Mouse (Mus musculus) hindbrain, postnatal 0 days (tissue): ENCODE measurements around the gene Pard3. TPM values are rescaled to one million over a fixed set of nuclear protein-coding genes. Genes with fewer than 3 reads are reported as not detected.

Source experiments
- ATAC-seq: fragments of 200-750 bp; cut with Nextera tagmentation; 2 replicates; pipeline ENCODE4 v1.8.0; 2017; ENCODE audit warnings: mild to moderate bottlenecking, moderate TSS enrichment, moderate library complexity
- DNase-seq: peaks from one replicate; pipeline ENCODE4 v3.0.0-alpha.2; 2015; ENCODE audit warnings: low spot score
- H3K27ac ChIP-seq: fragments of 300-500 bp; sonication (generic); 2 replicates; pipeline ENCODE4 v1.5.1; 2014; ENCODE audit warnings: mild to moderate bottlenecking
- H3K27me3 ChIP-seq: fragments of 300-500 bp; sonication (generic); 2 replicates; pipeline ENCODE4 v1.6.1; 2014; ENCODE audit warnings: low read length, mixed read lengths; ENCODE audit not compliant: insufficient read depth
- H3K36me3 ChIP-seq: fragments of 300-500 bp; sonication (generic); 2 replicates; pipeline ENCODE4 v1.6.1; 2014; ENCODE audit warnings: low read length, mixed read lengths; ENCODE audit not compliant: insufficient read depth
- H3K4me1 ChIP-seq: fragments of 300-500 bp; sonication (generic); 2 replicates; pipeline ENCODE4 v1.6.1; 2014; ENCODE audit warnings: antibody characterized with exemption, low read length, mixed read lengths; ENCODE audit not compliant: insufficient read depth
- H3K4me2 ChIP-seq: fragments of 300-500 bp; sonication (generic); 2 replicates; pipeline ENCODE4 v1.6.1; 2014; ENCODE audit warnings: low read depth, mild to moderate bottlenecking, low read length, moderate library complexity, mixed read lengths
- H3K4me3 ChIP-seq: fragments of 300-500 bp; sonication (generic); 2 replicates; pipeline ENCODE4 v1.5.1; 2014; ENCODE audit warnings: low read length
- H3K9ac ChIP-seq: fragments of 300-500 bp; sonication (generic); replicated peaks from 2 replicates; pipeline ENCODE4 v1.6.1; 2014; ENCODE audit warnings: mild to moderate bottlenecking, low read length, moderate library complexity, mixed read lengths
- H3K9me3 ChIP-seq: fragments of 300-500 bp; sonication (generic); 2 replicates; pipeline ENCODE4 v1.6.1; 2016; ENCODE audit warnings: low read length, mixed read lengths
- CTCF ChIP-seq: IDR thresholded peaks from 2 replicates; pipeline ENCODE4 v1.5.1; 2016; ENCODE audit warnings: antibody characterized with exemption, control low read depth, low read depth
- WGBS: fragments of 180-500 bp; shearing (Covaris S2); extraction: QIAGEN DNeasy Blood & Tissue Kit; methylation state at CpG from one replicate; pipeline ENCODE4 v1.1.7; 2014; 5-methylcytosine and 5-hydroxymethylcytosine counted together
- polyA plus RNA-seq: library from polyadenylated mRNA; unstranded; fragments of >200 nt; fragmentation: Nextera tagmentation; extraction: Ambion mirVana; gene quantifications from 2 replicates; pipeline ENCODE4 v1.2.1, GENCODE M21; 2015
- total RNA-seq: library from RNA; depleted of rRNA; stranded (reverse); fragments of >200 nt; gene quantifications from 2 replicates; pipeline ENCODE4 v1.2.3, GENCODE M21; 2014

Gene Pard3
- total and polyA plus RNA-seq, 2 experiments from 2014 or later: 11.9 to 29.3 TPM

GRCm38 (mm10) chr8:127214748-127215433 is 151.2 kb downstream of the Pard3 start:
- Histone ChIP-seq H3K4me3 (no peak overlapping the region), H3K9me3 (no peaks in the 10 kb centered on the region), H3K4me1 (peaks cover 7% of the 10 kb centered on the region; the same call in 1 of the 2 replicates), H3K27me3 (no peaks in the 10 kb centered on the region), H3K4me2 (no peak overlapping the region), H3K9ac (no peak overlapping the region), H3K27ac (peak overlapping the region; percentile 20; the same call in 1 of the 2 replicates), H3K36me3 (no peaks in the 10 kb centered on the region)
- TF ChIP-seq CTCF: no peak
- ATAC-seq: peak; percentile 78
- 48% methylated on average over 4 of the region's 4 CpGs for WGBS
- DNase-seq: peak; percentile 38

DNA sequence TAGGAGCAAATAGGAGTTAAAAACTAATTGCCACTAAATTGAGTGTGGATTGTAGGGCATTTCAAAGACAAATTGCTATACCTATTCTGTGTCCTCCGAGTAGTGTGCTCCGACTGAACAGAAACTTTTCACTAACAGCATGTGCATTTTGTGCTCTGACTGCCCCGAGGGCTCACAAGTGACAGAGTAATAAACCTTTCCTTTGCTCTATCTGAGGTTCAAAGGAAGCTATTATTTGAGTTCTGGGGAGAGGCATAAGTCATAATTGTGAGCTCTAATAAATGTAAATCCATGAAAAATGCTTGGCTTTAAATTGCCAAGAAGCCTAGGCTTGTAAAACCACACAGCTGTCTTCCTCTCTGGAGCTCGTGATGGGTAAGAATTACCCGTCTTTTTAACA is 156.5 kb downstream of the Pard3 start:
- Histone ChIP-seq H3K4me2 (no peak overlapping the region), H3K4me1 (peaks cover 5% of the 10 kb centered on the region; the same call in 1 of the 2 replicates), H3K36me3 (no peaks in the 10 kb centered on the region), H3K9ac (no peak overlapping the region), H3K27me3 (no peaks in the 10 kb centered on the region), H3K27ac (no peak overlapping the region), H3K4me3 (no peak overlapping the region), H3K9me3 (no peaks in the 10 kb centered on the region)
- DNase-seq (no peak), ATAC-seq (no peak)
- 60% methylated on average over 5 of the region's 5 CpGs for WGBS
- no peak for TF ChIP-seq CTCF

DNA sequence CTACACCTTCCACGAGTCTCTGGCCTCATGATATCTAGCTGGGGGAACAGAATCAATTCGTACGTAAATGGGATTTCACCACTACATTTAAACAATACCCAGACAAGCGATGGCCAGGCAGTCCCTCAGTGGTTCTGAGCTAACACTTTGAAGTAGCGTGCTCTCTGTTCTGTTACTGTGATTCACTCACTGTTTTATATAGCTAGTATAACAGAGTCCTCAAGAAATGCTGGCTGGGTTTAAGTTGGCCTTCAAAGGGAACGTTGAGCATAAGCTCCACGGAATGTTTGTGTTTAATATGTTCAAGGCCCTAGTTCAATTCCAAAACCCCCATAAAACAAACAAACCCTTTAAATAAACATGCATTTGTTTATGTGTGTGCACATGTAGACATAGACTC is 156.9 kb downstream of the Pard3 start:
- Histone ChIP-seq H3K9me3 (no peaks in the 10 kb centered on the region), H3K27ac (no peak overlapping the region)

GRCm38 (mm10) chr8:127222361-127222760 is 158.7 kb downstream of the Pard3 start:
- DNase-seq (no peak), ATAC-seq (no peak)
- no peak overlapping the region for H3K9ac ChIP-seq
- TF ChIP-seq CTCF: no peak
- no peaks in the 10 kb centered on the region for H3K36me3 ChIP-seq
- no peaks in the 10 kb centered on the region for H3K9me3 ChIP-seq
- no peak overlapping the region for H3K4me3 ChIP-seq
- H3K27ac ChIP-seq: no peak overlapping the region
- H3K4me1 ChIP-seq: peaks cover 11% of the 10 kb centered on the region; the same call in 1 of the 2 replicates
- 74% methylated on average over 3 of the region's 3 CpGs for WGBS
- H3K4me2 ChIP-seq: no peak overlapping the region
- no peaks in the 10 kb centered on the region for H3K27me3 ChIP-seq

More for the DNA sequence above, 156.9 kb downstream of the Pard3 start:
- Histone ChIP-seq H3K27me3 (no peaks in the 10 kb centered on the region), H3K4me1 (0 out of 2 replicates have a peak, but pooled peaks cover 5% of the 10 kb centered on the region), H3K36me3 (no peaks in the 10 kb centered on the region), H3K4me2 (no peak overlapping the region), H3K9ac (no peak overlapping the region), H3K4me3 (no peak overlapping the region)
- 68% methylated on average over 7 of the region's 7 CpGs for WGBS
- TF ChIP-seq CTCF: no peak
- DNase-seq (no peak), ATAC-seq (no peak)

DNA sequence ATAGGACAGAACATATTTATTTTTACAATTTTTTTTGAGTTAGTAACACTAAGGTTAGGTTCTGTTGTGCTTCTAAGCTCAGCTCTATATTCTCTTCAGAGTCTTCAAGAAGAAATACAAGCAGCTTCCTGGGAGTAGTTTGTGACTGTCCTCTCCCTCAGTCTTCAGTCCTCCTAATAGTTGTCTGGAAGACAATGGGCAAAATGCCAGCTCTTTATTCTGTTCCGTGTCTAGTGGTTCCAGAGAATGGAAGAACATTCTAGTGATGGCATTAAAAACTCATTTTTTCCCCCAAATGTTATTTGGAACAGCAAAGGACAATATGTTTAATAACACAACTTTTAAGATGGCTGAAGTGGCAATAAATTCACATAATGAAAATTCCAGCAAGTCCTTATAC is 163.3 kb downstream of the Pard3 start:
- TF ChIP-seq CTCF: no peak
- Histone ChIP-seq H3K4me3 (no peak overlapping the region), H3K9me3 (no peaks in the 10 kb centered on the region), H3K9ac (no peak overlapping the region), H3K36me3 (no peaks in the 10 kb centered on the region), H3K27ac (no peak overlapping the region), H3K27me3 (no peaks in the 10 kb centered on the region), H3K4me1 (peaks cover 11% of the 10 kb centered on the region), H3K4me2 (no peak overlapping the region)
- WGBS: 20% methylated on average over 1 of the region's 1 CpGs
- DNase-seq: peak; percentile 64
- ATAC-seq: no peak

GRCm38 (mm10) chr8:127227407-127227806 is 163.7 kb downstream of the Pard3 start:
- 57% methylated on average over 4 of the region's 4 CpGs for WGBS

More at GRCm38 (mm10) chr8:127227407-127227806, 163.7 kb downstream of the Pard3 start:
- Histone ChIP-seq H3K4me3 (no peak overlapping the region), H3K4me1 (peaks cover 11% of the 10 kb centered on the region), H3K9me3 (no peaks in the 10 kb centered on the region), H3K27ac (no peak overlapping the region), H3K9ac (no peak overlapping the region), H3K27me3 (no peaks in the 10 kb centered on the region), H3K36me3 (no peaks in the 10 kb centered on the region), H3K4me2 (no peak overlapping the region)
- ATAC-seq (0 out of 2 replicates have a peak, but pooled peaks have one; percentile 61), DNase-seq (peak; percentile 49)
- TF ChIP-seq CTCF: no peak
